8 mouse cellular contexts compared by ENCODE assay signal in genomic region chrX:150956016-150956415, GRCm38 (mm10).
DNase-seq lines count a peak whose midpoint lies in the region; ATAC-seq lines count a peak whose summit lies in the region.

No protein-coding gene starts in this region.

- no peak for DNase-seq in heart, postnatal 36 days
- DNase-seq in frontal cortex, adult 2 months (ENCODE audit: extremely low spot score in 1 of 2, low spot score in 1 of 2), result no peak
- DNase-seq in gastrocnemius, postnatal 14 days, result no peak
- no peak for DNase-seq in layer of hippocampus, adult 11-12 months (ENCODE audit: low spot score)

- H3K9me3 ChIP-seq in heart, embryonic 14.5 days (ENCODE audit: control insufficient read depth, low read length), result no peaks in the 10 kb centered on the region
- H3K9me3 ChIP-seq in embryonic facial prominence, embryonic 12.5 days, result no peaks in the 10 kb centered on the region
- no peaks in the 10 kb centered on the region for H3K9me3 ChIP-seq in hindbrain, embryonic 16.5 days (ENCODE audit: control insufficient read depth, low read length)
- no peaks in the 10 kb centered on the region for H3K9me3 ChIP-seq in midbrain, embryonic 13.5 days

- peak overlapping the region; percentile 54 to 74 for H3K27ac ChIP-seq in heart, embryonic 14.5 days (replicated peaks in 1 of 2; ENCODE audit: control insufficient read depth in 1 of 2, insufficient read depth in 1 of 2, low read depth in 2 of 2, low read length in 2 of 2)
- peak overlapping the region; percentile 58 for H3K27ac ChIP-seq in embryonic facial prominence, embryonic 12.5 days
- H3K27ac ChIP-seq in hindbrain, embryonic 16.5 days (ENCODE audit: low read depth, low read length), result no peak overlapping the region
- H3K27ac ChIP-seq in midbrain, embryonic 13.5 days, result no peak overlapping the region

- WGBS in heart, embryonic 14.5 days, result 63% methylated on average over 1 of the region's 1 CpGs
- 39% methylated on average over 1 of the region's 1 CpGs for WGBS in embryonic facial prominence, embryonic 12.5 days
- 26% methylated on average over 1 of the region's 1 CpGs for WGBS in hindbrain, embryonic 16.5 days
- 59% methylated on average over 1 of the region's 1 CpGs for WGBS in midbrain, embryonic 13.5 days

- H3K27me3 ChIP-seq in heart, embryonic 14.5 days (ENCODE audit: control insufficient read depth, insufficient read depth, low read length), result no peaks in the 10 kb centered on the region
- no peaks in the 10 kb centered on the region for H3K27me3 ChIP-seq in embryonic facial prominence, embryonic 12.5 days
- no peaks in the 10 kb centered on the region for H3K27me3 ChIP-seq in hindbrain, embryonic 16.5 days (replicated peaks; ENCODE audit: control insufficient read depth, insufficient read depth, low read length)
- no peaks in the 10 kb centered on the region; the same call in 1 of the 2 replicates for H3K27me3 ChIP-seq in midbrain, embryonic 13.5 days

- H3K4me1 ChIP-seq in heart, embryonic 14.5 days (ENCODE audit: control insufficient read depth in 2 of 2, insufficient read depth in 2 of 2, low read length in 2 of 2), result peaks cover 0 to 6% of the 10 kb centered on the region in 2 experiments; a peak in 3 of 4 replicates
- no peaks in the 10 kb centered on the region for H3K4me1 ChIP-seq in embryonic facial prominence, embryonic 12.5 days
- no peaks in the 10 kb centered on the region for H3K4me1 ChIP-seq in hindbrain, embryonic 16.5 days (ENCODE audit: control insufficient read depth, insufficient read depth, low read depth, low read length)
- H3K4me1 ChIP-seq in midbrain, embryonic 13.5 days (replicated peaks), result no peaks in the 10 kb centered on the region

- intact Hi-C loops in heart, postnatal 36 days (cut with DNase I), result loop anchor here (2.0 to 5.0 kb wide), 5 partner anchors 141 to 444 kb away; partner anchors contain the start of genes Maged2 and Tsr2
- intact Hi-C loops in gastrocnemius, postnatal 14 days (cut with DNase I; ENCODE audit: low total_unique reads), result no loop called here

- no peak overlapping the region for H3K9ac ChIP-seq in heart, embryonic 14.5 days (ENCODE audit: low read length)
- no peak overlapping the region for H3K9ac ChIP-seq in embryonic facial prominence, embryonic 12.5 days
- H3K9ac ChIP-seq in hindbrain, embryonic 16.5 days (ENCODE audit: low read depth, low read length), result no peak overlapping the region
- H3K9ac ChIP-seq in midbrain, embryonic 13.5 days (replicated peaks), result no peak overlapping the region

- H3K4me2 ChIP-seq in heart, embryonic 14.5 days (ENCODE audit: low read length), result peak overlapping the region; percentile 48
- H3K4me2 ChIP-seq in embryonic facial prominence, embryonic 12.5 days (replicated peaks), result peak overlapping the region; percentile 33; the same call in 1 of the 2 replicates
- H3K4me2 ChIP-seq in hindbrain, embryonic 16.5 days (ENCODE audit: low read length), result peak overlapping the region; percentile 49
- peak overlapping the region; percentile 45 for H3K4me2 ChIP-seq in midbrain, embryonic 13.5 days (replicated peaks)

- H3K4me3 ChIP-seq in heart, embryonic 14.5 days (ENCODE audit: control insufficient read depth in 1 of 2, insufficient read depth in 1 of 2, low read depth in 1 of 2, low read length in 2 of 2), result no peak overlapping the region
- no peak overlapping the region; the same call in 1 of the 2 replicates for H3K4me3 ChIP-seq in embryonic facial prominence, embryonic 12.5 days
- peak overlapping the region; percentile 32 for H3K4me3 ChIP-seq in hindbrain, embryonic 16.5 days (ENCODE audit: low read length)
- peak overlapping the region; percentile 28 for H3K4me3 ChIP-seq in midbrain, embryonic 13.5 days (replicated peaks)

- H3K36me3 ChIP-seq in heart, embryonic 14.5 days (ENCODE audit: control insufficient read depth, insufficient read depth, low read length), result no peaks in the 10 kb centered on the region
- no peaks in the 10 kb centered on the region for H3K36me3 ChIP-seq in embryonic facial prominence, embryonic 12.5 days
- H3K36me3 ChIP-seq in hindbrain, embryonic 16.5 days (ENCODE audit: control insufficient read depth, insufficient read depth, low read length), result no peaks in the 10 kb centered on the region
- H3K36me3 ChIP-seq in midbrain, embryonic 13.5 days, result no peaks in the 10 kb centered on the region

- ATAC-seq in heart, embryonic 14.5 days (ENCODE audit: insufficient number of reproducible peaks, insufficient read depth, low FRiP score, low read depth), result no peak
- no peak for ATAC-seq in embryonic facial prominence, embryonic 12.5 days (ENCODE audit: insufficient number of reproducible peaks, insufficient read depth, low FRiP score, low TSS enrichment)
- no peak for ATAC-seq in hindbrain, embryonic 16.5 days
- peak; percentile 28 for ATAC-seq in midbrain, embryonic 13.5 days

Comparison
In these comparisons a context has a peak if more than half of its experiments do, and no peak if none do; other contexts are left out.
1. H3K27ac ChIP-seq: peak in heart, embryonic 14.5 days (2 of 2) and embryonic facial prominence, embryonic 12.5 days (single experiment); none in hindbrain, embryonic 16.5 days (single experiment) and midbrain, embryonic 13.5 days (single experiment).
2. H3K4me3 ChIP-seq: peak in hindbrain, embryonic 16.5 days (single experiment) and midbrain, embryonic 13.5 days (single experiment); none in heart, embryonic 14.5 days (0 of 2) and embryonic facial prominence, embryonic 12.5 days (single experiment).
3. Peak in every context shown above with its lines, with median percentiles within 50 percentile points of each other: H3K4me2 ChIP-seq.